Mouse (Mus musculus) erythroblast, embryonic 14.5 days (primary cell): ENCODE results near the gene Fgfr2. TPM values are rescaled to one million over a fixed set of nuclear protein-coding genes. Genes with fewer than 3 reads are reported as not detected.

ENCODE experiments used
- H3K27me3 ChIP-seq: 2 replicates; pipeline ENCODE4 v1.6.1; 2012; ENCODE audit warnings: inconsistent platforms; ENCODE audit not compliant: control insufficient read depth
- H3K36me3 ChIP-seq: 2 replicates; pipeline ENCODE4 v1.6.1; 2012; ENCODE audit warnings: mild to moderate bottlenecking, inconsistent platforms; ENCODE audit not compliant: control insufficient read depth
- H3K4me1 ChIP-seq: 2 replicates; pipeline ENCODE4 v1.6.1; 2012; ENCODE audit warnings: inconsistent platforms; ENCODE audit not compliant: control insufficient read depth
- H3K4me3 ChIP-seq: replicated peaks from 2 replicates; pipeline ENCODE3; 2012; ENCODE audit warnings: moderate library complexity, mild to moderate bottlenecking, inconsistent platforms
- H3K9me3 ChIP-seq: 2 replicates; pipeline ENCODE4 v1.6.1; 2012; ENCODE audit warnings: low read length, inconsistent platforms, mixed read lengths; ENCODE audit not compliant: control insufficient read depth
- GATA1 ChIP-seq: IDR thresholded peaks from 2 replicates; pipeline ENCODE4 v1.6.1; 2012; ENCODE audit warnings: low read length, inconsistent platforms, mixed read lengths
- TAL1 ChIP-seq: IDR thresholded peaks from 3 replicates; pipeline ENCODE4 v1.6.1; 2012; ENCODE audit warnings: low read length, inconsistent platforms, mixed read lengths
- polyA plus RNA-seq: library from polyadenylated mRNA; stranded (reverse); fragments of >175 nt; gene quantifications from 2 replicates; pipeline ENCODE4 v1.2.3, GENCODE M21; 2012

Gene Fgfr2
- polyA plus RNA-seq, 1 experiment = not detected

DNA sequence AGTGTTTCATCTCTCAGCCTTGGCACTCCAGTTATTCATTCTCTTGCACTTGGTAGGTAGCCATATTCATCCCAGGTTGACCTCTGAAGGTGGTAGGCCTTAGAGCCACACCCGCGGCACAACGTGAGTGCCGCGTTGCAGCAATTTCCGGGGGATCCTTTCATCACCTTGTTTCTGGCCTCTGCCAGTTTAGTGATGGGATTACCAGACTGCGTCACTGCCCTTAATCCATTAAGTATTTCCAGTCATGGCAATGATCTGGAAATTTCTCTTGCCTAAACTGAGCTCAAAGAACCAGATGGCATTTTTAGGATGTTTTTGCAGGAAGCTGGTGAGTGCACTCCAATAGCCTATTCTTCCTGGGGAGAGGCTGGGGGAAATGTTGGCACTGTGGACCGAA lies 233.5 kb downstream of the Fgfr2 start:
- Histone ChIP-seq H3K4me3 (no peak overlapping the region), H3K36me3 (peaks cover 10% of the 10 kb centered on the region), H3K9me3 (no peaks in the 10 kb centered on the region), H3K4me1 (peaks cover 15% of the 10 kb centered on the region), H3K27me3 (no peaks in the 10 kb centered on the region)
- TF ChIP-seq GATA1 (no peak), TAL1 (no peak)

- Histone ChIP-seq H3K27me3 (no peaks in the 10 kb centered on the region), H3K4me1 (peaks cover 15% of the 10 kb centered on the region), H3K4me3 (no peak overlapping the region), H3K9me3 (no peaks in the 10 kb centered on the region), H3K36me3 (peaks cover 20% of the 10 kb centered on the region)
- no peak for TF ChIP-seq TAL1
- TF ChIP-seq GATA1 = no peak
Observed at GRCm38 (mm10) chr7:132888518-132889249, 234.5 kb downstream of the Fgfr2 start.

DNA sequence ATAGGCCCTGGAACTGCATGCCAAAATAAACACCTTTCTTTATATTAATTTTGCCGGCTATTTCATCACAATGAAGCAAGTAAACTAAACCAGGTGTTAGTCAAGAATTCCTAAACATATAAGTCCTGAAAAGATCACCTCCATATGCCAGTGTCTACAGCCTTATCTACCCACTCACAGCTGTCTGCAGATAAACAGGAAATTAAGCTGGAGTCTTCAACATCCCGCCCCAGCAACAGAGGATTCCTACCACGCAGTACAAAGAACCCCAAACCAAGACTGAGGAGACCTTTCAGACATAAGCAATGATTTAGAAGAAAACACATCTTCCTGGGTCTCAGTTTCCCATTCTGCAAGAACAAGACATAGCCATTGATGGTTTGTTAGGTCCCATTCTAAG lies 235.1 kb downstream of the Fgfr2 start:
- Histone ChIP-seq H3K9me3 (no peaks in the 10 kb centered on the region), H3K36me3 (peaks cover 26% of the 10 kb centered on the region), H3K27me3 (no peaks in the 10 kb centered on the region), H3K4me3 (no peak overlapping the region), H3K4me1 (peaks cover 15% of the 10 kb centered on the region)
- TF ChIP-seq TAL1 (no peak), GATA1 (no peak)

GRCm38 (mm10) chr7:132887019-132887804 lies 235.9 kb downstream of the Fgfr2 start:
- Histone ChIP-seq H3K4me3 (no peak overlapping the region), H3K4me1 (peaks cover 15% of the 10 kb centered on the region), H3K27me3 (no peaks in the 10 kb centered on the region), H3K9me3 (no peaks in the 10 kb centered on the region), H3K36me3 (peaks cover 35% of the 10 kb centered on the region)
- no peak for TF ChIP-seq GATA1
- no peak for TF ChIP-seq TAL1

GRCm38 (mm10) chr7:132884031-132884430 lies 239.1 kb downstream of the Fgfr2 start:
- TF ChIP-seq TAL1 (no peak), GATA1 (no peak)
- Histone ChIP-seq H3K9me3 (no peaks in the 10 kb centered on the region), H3K4me3 (no peak overlapping the region), H3K4me1 (peaks cover 15% of the 10 kb centered on the region), H3K27me3 (no peaks in the 10 kb centered on the region), H3K36me3 (peaks cover 65% of the 10 kb centered on the region)

DNA sequence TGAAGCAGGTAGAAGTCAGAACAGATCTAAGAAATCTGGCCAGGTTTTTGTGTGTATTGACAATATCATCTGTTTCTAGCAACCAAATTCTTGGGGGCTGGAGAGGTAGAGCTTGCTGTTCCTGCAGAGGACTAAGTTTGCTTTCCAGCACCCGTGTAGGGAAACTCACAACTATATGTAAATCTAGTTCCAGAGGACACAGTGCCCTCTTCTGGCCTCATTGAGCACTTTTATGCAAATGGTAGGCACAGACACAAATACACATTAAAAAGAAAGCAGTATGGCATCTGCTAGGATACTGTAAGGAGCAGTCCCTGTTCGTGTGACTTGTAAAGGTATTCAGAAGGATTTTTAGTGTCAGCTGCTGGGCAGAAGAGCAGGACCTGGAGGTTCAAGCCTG lies 240.8 kb downstream of the Fgfr2 start:
- H3K36me3 ChIP-seq = peaks cover 81% of the 10 kb centered on the region
- TF ChIP-seq TAL1 = no peak
- no peak for TF ChIP-seq GATA1
- H3K27me3 ChIP-seq = no peaks in the 10 kb centered on the region
- H3K9me3 ChIP-seq = no peaks in the 10 kb centered on the region
- peaks cover 1% of the 10 kb centered on the region; the same call in 1 of the 2 replicates for H3K4me1 ChIP-seq
- no peak overlapping the region for H3K4me3 ChIP-seq

DNA sequence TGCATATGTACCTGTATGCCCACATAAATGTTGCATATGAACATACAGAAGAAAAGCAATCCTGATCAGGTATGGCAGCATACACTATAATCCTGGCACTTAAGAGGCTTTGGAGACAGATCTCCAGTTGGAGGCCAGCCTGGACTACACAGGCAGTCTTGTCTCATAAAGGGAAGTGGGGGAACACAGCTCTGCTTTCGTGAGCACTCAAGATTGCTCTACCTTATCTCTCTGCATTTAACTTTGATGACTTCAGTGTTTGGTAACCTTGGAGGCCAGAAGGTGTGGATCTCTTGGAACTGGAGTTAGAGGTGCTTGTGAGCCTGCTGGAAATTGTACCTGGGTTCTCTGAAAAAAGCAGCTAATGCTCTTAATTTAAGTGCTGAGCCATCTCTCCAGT lies 242.9 kb downstream of the Fgfr2 start:
- no peaks in the 10 kb centered on the region for H3K9me3 ChIP-seq
- H3K36me3 ChIP-seq = peaks cover 97% of the 10 kb centered on the region
- no peak for TF ChIP-seq TAL1
- no peak for TF ChIP-seq GATA1
- H3K4me1 ChIP-seq = no peaks in the 10 kb centered on the region
- H3K27me3 ChIP-seq = no peaks in the 10 kb centered on the region
- no peak overlapping the region for H3K4me3 ChIP-seq

DNA sequence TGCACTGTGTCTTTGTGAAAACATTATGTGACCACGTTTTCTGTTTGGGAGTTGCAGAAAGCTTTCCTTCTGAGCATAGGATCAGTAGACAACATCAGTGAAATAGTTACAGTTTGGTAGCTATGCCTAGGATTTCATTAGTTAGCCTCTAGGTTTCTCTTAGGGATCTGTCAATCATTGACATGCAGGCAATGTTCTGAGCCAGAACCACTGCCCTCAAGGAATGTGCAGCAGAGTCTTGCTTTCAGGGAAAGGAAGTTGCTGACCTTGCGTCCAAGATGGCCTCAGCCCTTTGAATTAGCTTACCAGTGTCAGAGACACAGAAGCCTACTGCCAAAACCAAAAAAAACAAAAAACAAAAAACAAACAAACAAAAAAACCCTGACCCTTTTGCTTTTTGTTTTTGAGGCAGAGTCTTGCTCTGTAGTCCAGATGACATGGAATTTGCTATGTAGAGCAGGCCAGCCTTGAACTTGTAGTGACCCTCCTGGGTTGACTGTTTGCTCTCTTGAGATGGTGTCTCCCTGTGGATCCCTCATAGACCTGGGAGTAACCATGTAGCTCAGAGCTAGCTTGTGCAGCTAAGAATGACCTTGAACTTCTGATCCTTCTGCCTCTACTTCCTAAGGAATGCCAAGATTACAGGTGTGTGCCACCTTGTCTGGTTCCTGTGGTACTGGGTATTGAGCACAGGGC lies 247.6 kb downstream of the Fgfr2 start:
- H3K9me3 ChIP-seq = no peaks in the 10 kb centered on the region
- no peak overlapping the region for H3K4me3 ChIP-seq
- no peaks in the 10 kb centered on the region for H3K4me1 ChIP-seq
- TF ChIP-seq GATA1 = no peak; the same call in 1 of the 2 replicates
- TF ChIP-seq TAL1 = no peak
- H3K27me3 ChIP-seq = no peaks in the 10 kb centered on the region
- H3K36me3 ChIP-seq = peaks cover 92% of the 10 kb centered on the region

DNA sequence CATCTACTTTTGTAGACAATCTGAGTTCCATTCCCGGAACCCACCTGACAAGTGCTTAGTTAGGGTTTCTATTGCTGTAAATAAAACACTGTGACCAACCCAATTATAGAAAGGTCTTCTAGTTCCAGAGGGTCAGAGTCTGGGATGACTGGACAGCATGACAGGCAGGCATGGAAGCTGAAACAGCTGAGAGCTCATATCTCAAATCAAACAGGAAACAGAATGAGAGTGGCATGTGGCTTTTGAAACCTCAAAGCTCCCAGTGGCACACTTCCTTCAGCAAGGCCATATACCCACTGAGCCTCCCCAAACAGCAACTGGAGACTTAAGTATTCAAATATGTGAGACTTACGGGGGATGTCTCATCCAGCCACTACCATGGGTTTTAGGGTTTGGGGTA lies 250.1 kb downstream of the Fgfr2 start:
- no peaks in the 10 kb centered on the region for H3K4me1 ChIP-seq
- H3K4me3 ChIP-seq = no peak overlapping the region
- H3K36me3 ChIP-seq = peaks cover 91% of the 10 kb centered on the region
- no peaks in the 10 kb centered on the region for H3K9me3 ChIP-seq
- TF ChIP-seq TAL1 (no peak), GATA1 (no peak)
- no peaks in the 10 kb centered on the region for H3K27me3 ChIP-seq
